Mouse (Mus musculus) embryonic fibroblast, embryonic 13.5 days (primary cell): ENCODE measurements at regions not wholly inside any gene's neighbourhood (a gene's known extent, or its start where the extent isn't known, plus 50 kb on each side); places are given as distances from the start of the nearest gene placed in this dataset.

ENCODE experiments used
- CTCF ChIP-seq: IDR thresholded peaks from 2 replicates; pipeline ENCODE4 v1.5.1; 2011; ENCODE audit warnings: mild to moderate bottlenecking, control low read depth, low read length, moderate library complexity, borderline replicate concordance; ENCODE audit not compliant: insufficient read depth
- POLR2A ChIP-seq: IDR thresholded peaks from 2 replicates; pipeline ENCODE4 v1.6.1; 2011; ENCODE audit warnings: low read depth, mild to moderate bottlenecking, control low read depth, low read length, moderate library complexity

GRCm38 (mm10) chr13:101244326-101244725 is 411.1 kb upstream of the Slc30a5 start:
- TF ChIP-seq CTCF (no peak), POLR2A (no peak)
